Mouse (Mus musculus): Measurements from ENCODE around the gene Olfr729. TPM values are rescaled to one million over a fixed set of nuclear protein-coding genes. Genes with fewer than 3 reads are reported as not detected.

The Olfr729 gene
- not detected in 2 replicates for polyA plus RNA-seq (2015; fragmentation: Nextera tagmentation; extraction: Ambion mirVana)

DNA sequence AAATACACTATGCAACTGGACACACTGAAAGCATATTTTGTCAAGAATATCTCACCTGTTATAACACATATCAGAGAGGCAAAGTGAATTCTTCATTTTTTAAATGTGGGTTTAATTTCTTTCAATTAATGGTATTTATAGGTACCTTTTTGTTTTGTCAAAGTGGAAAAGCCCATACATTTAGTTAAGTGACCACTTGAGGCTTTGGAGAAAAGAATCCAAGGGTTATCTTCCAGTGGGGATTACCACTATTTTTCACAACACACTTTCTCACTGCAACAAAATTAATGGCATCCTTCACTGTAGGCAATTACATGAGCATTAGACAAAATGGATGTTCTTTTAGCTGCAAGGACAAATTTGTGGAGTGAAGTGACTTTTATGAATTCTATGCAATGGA, at the start of gene Olfr729:
Olfr729 (minus strand) TSS at position 101 of the 400 bp plus-strand sequence.
- Histone ChIP-seq H3K4me3 (replicated peaks) (no peak within 1 kb of the TSS), H3K9me3 (replicated peaks) (no peaks in the 10 kb centered on the region), H3K27me3 (replicated peaks) (no peaks in the 10 kb centered on the region), H3K9ac (replicated peaks) (no peak within 1 kb of the TSS), H3K4me2 (no peak within 1 kb of the TSS), H3K4me1 (no peaks in the 10 kb centered on the region), H3K27ac (replicated peaks) (no peak within 1 kb of the TSS), H3K36me3 (no peaks in the 10 kb centered on the region)
- ATAC-seq (ENCODE audit: low FRiP score), result no peak

DNA sequence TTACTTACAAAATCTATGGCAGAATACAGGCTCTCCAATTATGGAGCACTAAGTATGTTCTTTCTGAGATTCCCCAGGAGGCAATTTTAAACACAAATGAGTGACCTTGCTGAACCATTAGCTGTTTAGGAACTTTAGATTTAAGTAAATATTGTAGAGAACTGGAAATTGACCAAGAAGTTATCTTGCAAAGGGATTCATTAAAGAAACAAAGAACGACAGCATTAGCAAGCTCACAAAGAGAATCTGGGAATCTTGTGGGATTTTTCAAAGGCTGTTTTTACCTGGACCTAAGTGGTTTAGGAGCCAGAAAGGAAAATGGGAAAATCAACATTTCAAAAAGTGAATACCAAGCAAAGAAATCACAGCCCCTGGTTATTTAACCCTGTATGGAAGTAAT, 35.4 kb upstream of the Olfr729 start, which contains the start of gene Olfr730:
Olfr730 (minus strand) TSS at position 101 of the 400 bp plus-strand sequence.
- no peaks in the 10 kb centered on the region for H3K27me3 ChIP-seq (replicated peaks)
- no peak within 1 kb of the TSS for H3K9ac ChIP-seq (replicated peaks)
- WGBS, result 65% methylated on average over 1 of the region's 1 CpGs
- no peak for ATAC-seq (ENCODE audit: low FRiP score)
- H3K9me3 ChIP-seq (replicated peaks), result no peaks in the 10 kb centered on the region
- no peak within 1 kb of the TSS for H3K27ac ChIP-seq (replicated peaks)
- no peak within 1 kb of the TSS for H3K4me3 ChIP-seq (replicated peaks)
- no peak within 1 kb of the TSS for H3K4me2 ChIP-seq
- no peaks in the 10 kb centered on the region for H3K4me1 ChIP-seq
- no peaks in the 10 kb centered on the region for H3K36me3 ChIP-seq

DNA sequence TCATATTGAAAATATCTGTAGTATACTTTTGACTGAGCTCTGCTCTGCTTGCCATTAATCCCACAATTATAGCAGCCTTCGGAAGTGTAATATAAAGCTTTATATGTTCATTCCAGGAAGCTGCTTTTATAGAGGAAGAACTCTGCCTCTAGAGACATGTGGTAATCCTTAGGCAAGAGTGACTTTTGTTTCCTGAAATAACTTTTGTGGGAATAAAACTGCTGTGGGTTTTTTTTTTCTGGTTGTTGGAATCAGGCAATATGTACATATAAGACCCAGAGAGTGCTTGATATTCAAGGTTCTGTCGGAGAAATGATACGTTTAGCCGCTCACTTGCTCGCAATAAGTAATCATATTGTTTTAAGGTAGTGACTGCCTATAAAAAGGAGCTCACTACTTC, 10.1 kb downstream of the Olfr729 start, which contains the start of gene Olfr728:
Olfr728 (minus strand) TSS at position 101 of the 400 bp plus-strand sequence.
- Histone ChIP-seq H3K27me3 (replicated peaks) (no peaks in the 10 kb centered on the region), H3K4me2 (no peak within 1 kb of the TSS), H3K36me3 (no peaks in the 10 kb centered on the region), H3K27ac (replicated peaks) (no peak within 1 kb of the TSS), H3K4me3 (replicated peaks) (no peak within 1 kb of the TSS), H3K9me3 (replicated peaks) (no peaks in the 10 kb centered on the region), H3K4me1 (no peaks in the 10 kb centered on the region), H3K9ac (replicated peaks) (no peak within 1 kb of the TSS)
- WGBS, result 94% methylated on average over 5 of the region's 5 CpGs
- no peak for ATAC-seq (ENCODE audit: low FRiP score)

DNA sequence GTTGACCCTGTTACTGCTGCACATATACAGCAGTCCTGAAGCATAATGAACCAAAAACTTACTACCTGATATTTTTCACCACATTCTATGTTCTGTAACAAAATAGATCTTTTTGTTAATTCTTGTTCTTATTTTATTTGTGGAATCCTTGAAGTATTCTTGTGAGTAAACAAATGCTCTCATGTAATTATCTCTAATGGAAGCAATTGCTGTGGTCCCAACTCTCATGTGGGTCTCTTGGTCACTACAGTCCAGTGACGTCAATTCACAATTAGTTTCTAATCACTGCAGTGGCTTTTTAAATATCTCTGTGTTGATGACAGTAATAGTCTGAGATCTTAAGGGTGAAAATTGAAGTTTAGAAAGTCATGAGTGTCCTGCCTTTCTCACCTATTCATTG, 29.8 kb downstream of the Olfr729 start, which contains the start of gene Olfr727:
Olfr727 (plus strand) TSS at position 301 of the 400 bp plus-strand sequence.
- H3K9ac ChIP-seq (replicated peaks), result no peak within 1 kb of the TSS
- ATAC-seq (ENCODE audit: low FRiP score), result no peak
- no peaks in the 10 kb centered on the region for H3K27me3 ChIP-seq (replicated peaks)
- H3K9me3 ChIP-seq (replicated peaks), result no peaks in the 10 kb centered on the region
- 89% methylated on average over 1 of the region's 1 CpGs for WGBS
- no peak within 1 kb of the TSS for H3K4me2 ChIP-seq
- H3K4me3 ChIP-seq (replicated peaks), result no peak within 1 kb of the TSS
- H3K36me3 ChIP-seq, result no peaks in the 10 kb centered on the region
- H3K27ac ChIP-seq (replicated peaks), result no peak within 1 kb of the TSS
- no peaks in the 10 kb centered on the region for H3K4me1 ChIP-seq

Other genes starting within 250 kb of the Olfr729 start
- gene Olfr723, start 221.1 kb downstream of the Olfr729 start, polyA plus RNA-seq (2015; fragmentation: Nextera tagmentation; extraction: Ambion mirVana), result not detected in 2 replicates
- not detected in 2 replicates for gene Olfr724, start 189.6 kb downstream of the Olfr729 start, polyA plus RNA-seq (2015; fragmentation: Nextera tagmentation; extraction: Ambion mirVana)
- not detected in 2 replicates for gene Olfr725, start 112.5 kb downstream of the Olfr729 start, polyA plus RNA-seq (2015; fragmentation: Nextera tagmentation; extraction: Ambion mirVana)
- not detected in 2 replicates for gene Olfr726, start 62.0 kb downstream of the Olfr729 start, polyA plus RNA-seq (2015; fragmentation: Nextera tagmentation; extraction: Ambion mirVana)
- gene Olfr727, start 29.7 kb downstream of the Olfr729 start, polyA plus RNA-seq (2015; fragmentation: Nextera tagmentation; extraction: Ambion mirVana), result not detected in 2 replicates
- gene Olfr728, start 10.2 kb downstream of the Olfr729 start, polyA plus RNA-seq (2015; fragmentation: Nextera tagmentation; extraction: Ambion mirVana), result not detected in 2 replicates
- not detected in 2 replicates for gene Olfr730, start 35.3 kb upstream of the Olfr729 start, polyA plus RNA-seq (2015; fragmentation: Nextera tagmentation; extraction: Ambion mirVana)
- not detected in 2 replicates for gene Olfr731, start 89.0 kb upstream of the Olfr729 start, polyA plus RNA-seq (2015; fragmentation: Nextera tagmentation; extraction: Ambion mirVana)
- gene Olfr732, start 131.3 kb upstream of the Olfr729 start, polyA plus RNA-seq (2015; fragmentation: Nextera tagmentation; extraction: Ambion mirVana), result not detected in 2 replicates
- not detected in 2 replicates for gene Olfr733, start 148.6 kb upstream of the Olfr729 start, polyA plus RNA-seq (2015; fragmentation: Nextera tagmentation; extraction: Ambion mirVana)
- not detected in 2 replicates for gene Olfr734, start 173.9 kb upstream of the Olfr729 start, polyA plus RNA-seq (2015; fragmentation: Nextera tagmentation; extraction: Ambion mirVana)
- gene Olfr735, start 196.0 kb upstream of the Olfr729 start, polyA plus RNA-seq (2015; fragmentation: Nextera tagmentation; extraction: Ambion mirVana), result not detected in 2 replicates
- gene Tlr11, start 205.0 kb upstream of the Olfr729 start, polyA plus RNA-seq (2015; fragmentation: Nextera tagmentation; extraction: Ambion mirVana), result 0.08 TPM in 1 of 2 replicates, not detected in the other
- not detected in 2 replicates for gene Olfr736, start 228.3 kb upstream of the Olfr729 start, polyA plus RNA-seq (2015; fragmentation: Nextera tagmentation; extraction: Ambion mirVana)

Measured in neural tube, embryonic 15.5 days (tissue).